Mouse (Mus musculus) MEL-GATA-1-ER (cell line): ENCODE measurements around the gene Dnajc28.
"Not testable (repeated sequence)": the region's sequence is repeated elsewhere in the genome, so short reads cannot be mapped to it uniquely, and the experiment has no call there.

Experiments
- DNase-seq: peaks from one replicate; pipeline ENCODE4 v3.0.0-alpha.2; 2012; ENCODE audit warnings: low read depth; ENCODE audit errors: extremely low read depth

Dnajc28 gene

GRCm38 (mm10) chr16:91618511-91619501 lies at the start of gene Dnajc28:
Gene Dnajc28, minus strand, starts transcription at chr16:91619026.
- DNase-seq, result peak; percentile 53

GRCm38 (mm10) chr16:91663795-91664194 lies 45.0 kb upstream of the Dnajc28 start:
- DNase-seq, result no peak

- no peak for DNase-seq
These were observed 43.5 kb upstream of the Dnajc28 start for GRCm38 (mm10) chr16:91662336-91662735.

GRCm38 (mm10) chr16:91661397-91661796 lies 42.6 kb upstream of the Dnajc28 start:
- no peak for DNase-seq

- no peak for DNase-seq
These were observed 41.0 kb upstream of the Dnajc28 start for GRCm38 (mm10) chr16:91659798-91660197.

GRCm38 (mm10) chr16:91658471-91658870 lies 39.6 kb upstream of the Dnajc28 start:
- DNase-seq, result no peak

GRCm38 (mm10) chr16:91657285-91657684 lies 38.5 kb upstream of the Dnajc28 start:
- no peak for DNase-seq

- no peak for DNase-seq
These were observed 36.5 kb upstream of the Dnajc28 start for GRCm38 (mm10) chr16:91655285-91655684.

GRCm38 (mm10) chr16:91652191-91652590 lies 33.4 kb upstream of the Dnajc28 start:
- no peak for DNase-seq

GRCm38 (mm10) chr16:91649781-91650180 lies 31.0 kb upstream of the Dnajc28 start:
- DNase-seq, result no peak

GRCm38 (mm10) chr16:91649246-91649645 lies 30.4 kb upstream of the Dnajc28 start:
- DNase-seq, result no peak

GRCm38 (mm10) chr16:91648220-91648550 lies 29.4 kb upstream of the Dnajc28 start:
- peak; percentile 29 for DNase-seq

GRCm38 (mm10) chr16:91647461-91648219 lies 28.8 kb upstream of the Dnajc28 start, which contains the start of gene Son:
Gene Son, plus strand, starts transcription at chr16:91647506.
- peak; percentile 93 for DNase-seq

- peak; percentile 73 for DNase-seq
These were observed 28.0 kb upstream of the Dnajc28 start, which contains the start of gene Gart for GRCm38 (mm10) chr16:91646681-91647419. Gene Gart, minus strand, starts transcription at chr16:91646952.

GRCm38 (mm10) chr16:91645995-91646602 lies 27.3 kb upstream of the Dnajc28 start:
- peak; percentile 72 for DNase-seq

- not testable (repeated sequence) for DNase-seq
These were observed 26.6 kb upstream of the Dnajc28 start for GRCm38 (mm10) chr16:91645420-91645819.

- DNase-seq, result peak; percentile 10
These were observed 26.1 kb upstream of the Dnajc28 start for GRCm38 (mm10) chr16:91644901-91645300.

GRCm38 (mm10) chr16:91640171-91640570 lies 21.3 kb upstream of the Dnajc28 start:
- no peak for DNase-seq

- DNase-seq, result no peak
These were observed 20.8 kb upstream of the Dnajc28 start for GRCm38 (mm10) chr16:91639636-91640035.

GRCm38 (mm10) chr16:91639161-91639560 lies 20.3 kb upstream of the Dnajc28 start:
- no peak for DNase-seq

GRCm38 (mm10) chr16:91633641-91634040 lies 14.8 kb upstream of the Dnajc28 start:
- DNase-seq, result no peak
